Mouse (Mus musculus) liver, embryonic 15.5 days (tissue): ENCODE measurements around the gene Phkb. TPM values are rescaled to one million over a fixed set of nuclear protein-coding genes. Genes with fewer than 3 reads are reported as not detected.

Experiments
- ATAC-seq: fragments of 200-750 bp; cut with Nextera tagmentation; 2 replicates; pipeline ENCODE4 v1.8.0; 2017; ENCODE audit warnings: moderate number of reproducible peaks, mild to moderate bottlenecking, moderate library complexity; ENCODE audit not compliant: insufficient read depth
- H3K27ac ChIP-seq: fragments of 300-500 bp; sonication (generic); replicated peaks from 2 replicates; pipeline ENCODE4 v1.5.1; 2015; ENCODE audit warnings: mild to moderate bottlenecking, inconsistent platforms
- H3K27me3 ChIP-seq: fragments of 300-500 bp; sonication (generic); 2 replicates; pipeline ENCODE4 v1.6.1; 2015; ENCODE audit warnings: mild to moderate bottlenecking, inconsistent platforms
- H3K36me3 ChIP-seq: fragments of 300-500 bp; sonication (generic); replicated peaks from 2 replicates; pipeline ENCODE4 v1.6.1; 2015; ENCODE audit warnings: moderate library complexity, mild to moderate bottlenecking, inconsistent platforms
- H3K4me1 ChIP-seq: fragments of 300-500 bp; sonication (generic); replicated peaks from 2 replicates; pipeline ENCODE4 v1.6.1; 2015; ENCODE audit warnings: inconsistent platforms
- H3K4me2 ChIP-seq: fragments of 300-500 bp; sonication (generic); 2 replicates; pipeline ENCODE4 v1.6.1; 2015; ENCODE audit warnings: moderate library complexity, mild to moderate bottlenecking, inconsistent platforms
- H3K4me3 ChIP-seq: fragments of 300-500 bp; sonication (generic); replicated peaks from 2 replicates; pipeline ENCODE4 v1.5.1; 2015; ENCODE audit warnings: mild to moderate bottlenecking, inconsistent platforms
- H3K9ac ChIP-seq: fragments of 300-500 bp; sonication (generic); 2 replicates; pipeline ENCODE4 v1.6.1; 2015; ENCODE audit warnings: moderate library complexity, mild to moderate bottlenecking, inconsistent platforms
- H3K9me3 ChIP-seq: fragments of 300-500 bp; sonication (generic); replicated peaks from 2 replicates; pipeline ENCODE4 v1.6.1; 2016; ENCODE audit warnings: inconsistent platforms
- WGBS: fragments of 180-500 bp; shearing (Covaris S2); methylation state at CpG from one replicate; pipeline ENCODE4 v1.1.7; 2015; ENCODE audit warnings: mixed read lengths; ENCODE audit not compliant: insufficient replicate concordance; 5-methylcytosine and 5-hydroxymethylcytosine counted together
- polyA plus RNA-seq: library from polyadenylated mRNA; unstranded; fragments of >200 nt; fragmentation: Nextera tagmentation; extraction: Ambion mirVana; gene quantifications from 2 replicates; pipeline ENCODE4 v1.2.1, GENCODE M21; 2015

Gene Phkb
- polyA plus RNA-seq, 1 experiment from 2014 or later = 11.7 TPM

DNA sequence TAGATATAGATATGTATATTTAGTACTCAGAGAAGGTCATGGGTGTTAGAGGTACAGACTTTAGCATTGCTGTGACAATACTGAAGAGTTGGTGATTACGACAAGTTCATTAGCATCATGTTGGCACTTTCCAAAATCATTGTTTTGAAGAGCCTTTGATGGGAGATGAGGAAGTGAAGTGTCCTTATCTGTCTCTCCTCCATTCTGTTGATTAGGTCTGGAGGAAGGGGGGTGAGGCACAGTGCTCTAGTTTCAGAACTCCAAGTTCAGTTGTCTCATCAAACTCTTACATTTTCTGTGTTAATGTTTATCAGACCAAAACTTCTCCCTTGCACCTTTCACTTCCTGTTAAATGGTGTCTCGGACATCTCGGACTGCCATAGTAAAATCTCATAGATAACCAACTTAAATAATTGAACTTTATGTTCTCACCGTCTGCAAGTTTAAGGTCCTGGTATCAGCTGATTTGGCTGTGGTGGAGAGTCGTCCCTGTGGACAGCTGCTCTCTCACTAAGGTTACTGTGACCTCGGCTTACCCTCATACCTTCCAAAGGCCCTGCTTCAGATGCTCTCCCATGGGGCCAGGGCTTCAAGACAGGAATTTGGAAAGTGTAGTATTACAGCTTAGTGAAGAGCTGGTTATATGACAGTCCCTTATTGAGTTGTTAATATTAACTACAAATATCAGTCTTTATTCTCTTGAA, 194.1 kb downstream of the Phkb start:
- 58% methylated on average over 6 of the region's 6 CpGs for WGBS
- Histone ChIP-seq H3K4me3 (no peak overlapping the region), H3K27ac (no peak overlapping the region), H3K4me2 (no peak overlapping the region), H3K36me3 (no peaks in the 10 kb centered on the region), H3K4me1 (no peaks in the 10 kb centered on the region), H3K27me3 (no peaks in the 10 kb centered on the region), H3K9ac (no peak overlapping the region), H3K9me3 (no peaks in the 10 kb centered on the region)
- ATAC-seq = no peak

GRCm38 (mm10) chr8:86035371-86035770, 194.6 kb downstream of the Phkb start:
- 81% methylated on average over 4 of the region's 4 CpGs for WGBS

GRCm38 (mm10) chr8:86038462-86038861, 197.7 kb downstream of the Phkb start:
- no peaks in the 10 kb centered on the region for H3K9me3 ChIP-seq
- no peak overlapping the region for H3K27ac ChIP-seq
- no peak overlapping the region for H3K4me3 ChIP-seq
- no peak overlapping the region for H3K9ac ChIP-seq
- no peaks in the 10 kb centered on the region for H3K4me1 ChIP-seq
- 70% methylated on average over 3 of the region's 3 CpGs for WGBS
- H3K4me2 ChIP-seq = no peak overlapping the region
- ATAC-seq = no peak
- no peaks in the 10 kb centered on the region for H3K27me3 ChIP-seq
- no peaks in the 10 kb centered on the region for H3K36me3 ChIP-seq

More at GRCm38 (mm10) chr8:86035371-86035770, 194.6 kb downstream of the Phkb start:
- Histone ChIP-seq H3K27me3 (no peaks in the 10 kb centered on the region), H3K9ac (no peak overlapping the region), H3K4me1 (no peaks in the 10 kb centered on the region), H3K27ac (no peak overlapping the region), H3K36me3 (no peaks in the 10 kb centered on the region), H3K4me3 (no peak overlapping the region), H3K9me3 (no peaks in the 10 kb centered on the region), H3K4me2 (no peak overlapping the region)
- ATAC-seq = no peak

DNA sequence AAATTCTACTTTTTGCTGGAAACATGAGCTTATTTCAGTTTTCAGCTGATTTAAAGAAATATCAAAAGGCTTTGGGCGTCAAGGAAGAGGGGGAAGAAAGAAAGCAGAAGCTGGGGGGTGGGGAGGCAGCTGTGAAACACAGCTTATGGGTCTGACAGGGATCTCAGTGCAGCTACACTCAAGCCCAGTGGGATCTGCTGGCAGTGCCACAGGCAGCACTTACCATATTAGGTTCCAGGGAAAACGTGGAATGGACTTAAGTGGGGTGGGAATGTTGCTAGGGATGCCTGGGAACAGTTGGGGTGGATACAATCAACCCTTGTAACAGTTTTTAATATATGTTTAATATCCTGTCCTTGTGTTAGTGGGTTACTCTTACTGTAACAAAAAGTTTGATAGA, 201.3 kb downstream of the Phkb start:
- no peak overlapping the region for H3K4me2 ChIP-seq
- no peaks in the 10 kb centered on the region for H3K4me1 ChIP-seq
- 24% methylated on average over 2 of the region's 2 CpGs for WGBS
- no peak overlapping the region for H3K27ac ChIP-seq
- no peaks in the 10 kb centered on the region for H3K9me3 ChIP-seq
- no peak overlapping the region for H3K9ac ChIP-seq
- no peaks in the 10 kb centered on the region for H3K27me3 ChIP-seq
- H3K36me3 ChIP-seq = peaks cover 2% of the 10 kb centered on the region; the same call in 1 of the 2 replicates
- no peak for ATAC-seq
- no peak overlapping the region for H3K4me3 ChIP-seq

- H3K4me1 ChIP-seq = no peaks in the 10 kb centered on the region
- H3K36me3 ChIP-seq = peaks cover 2% of the 10 kb centered on the region; the same call in 1 of the 2 replicates
- H3K4me3 ChIP-seq = no peak overlapping the region
- WGBS = 60% methylated on average over 3 of the region's 3 CpGs
- no peaks in the 10 kb centered on the region for H3K9me3 ChIP-seq
- H3K4me2 ChIP-seq = no peak overlapping the region
- H3K27me3 ChIP-seq = no peaks in the 10 kb centered on the region
- H3K9ac ChIP-seq = no peak overlapping the region
- H3K27ac ChIP-seq = no peak overlapping the region
- ATAC-seq = no peak
Measured at GRCm38 (mm10) chr8:86050882-86051281, 210.1 kb downstream of the Phkb start.

- H3K36me3 ChIP-seq = 0 out of 2 replicates have a peak, but pooled peaks cover 9% of the 10 kb centered on the region
- H3K4me2 ChIP-seq = no peak overlapping the region
- WGBS = 53% methylated on average over 4 of the region's 4 CpGs
- no peak overlapping the region for H3K27ac ChIP-seq
- H3K27me3 ChIP-seq = no peaks in the 10 kb centered on the region
- H3K9ac ChIP-seq = no peak overlapping the region
- ATAC-seq = no peak
- no peaks in the 10 kb centered on the region for H3K9me3 ChIP-seq
- H3K4me3 ChIP-seq = no peak overlapping the region
- H3K4me1 ChIP-seq = no peaks in the 10 kb centered on the region
Measured at GRCm38 (mm10) chr8:86052003-86052402, 211.2 kb downstream of the Phkb start.

DNA sequence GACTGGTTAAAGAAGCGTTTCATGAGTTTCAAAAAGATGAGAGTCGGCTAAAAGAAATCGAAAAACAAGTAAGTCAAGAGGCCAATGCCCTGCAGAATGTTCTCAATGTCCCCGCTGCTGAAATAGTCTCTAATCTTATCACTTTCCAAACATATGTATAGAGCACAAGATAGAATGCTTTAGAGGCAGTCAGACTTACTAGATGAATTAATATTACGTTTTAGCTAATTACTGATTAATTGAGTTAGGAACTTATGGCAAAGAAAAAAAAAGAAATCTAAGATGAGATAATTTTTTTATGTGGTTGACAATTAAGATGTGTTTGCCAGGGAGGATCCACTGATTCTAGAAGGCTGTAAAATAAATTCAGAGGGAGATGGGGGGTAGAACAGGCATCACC, 217.9 kb downstream of the Phkb start:
- H3K27ac ChIP-seq = no peak overlapping the region
- ATAC-seq = no peak
- WGBS = 39% methylated on average over 5 of the region's 5 CpGs
- no peak overlapping the region for H3K4me2 ChIP-seq
- peaks cover 19% of the 10 kb centered on the region; the same call in 1 of the 2 replicates for H3K36me3 ChIP-seq
- no peak overlapping the region for H3K9ac ChIP-seq
- no peaks in the 10 kb centered on the region for H3K4me1 ChIP-seq
- no peak overlapping the region for H3K4me3 ChIP-seq
- H3K27me3 ChIP-seq = no peaks in the 10 kb centered on the region
- H3K9me3 ChIP-seq = no peaks in the 10 kb centered on the region

DNA sequence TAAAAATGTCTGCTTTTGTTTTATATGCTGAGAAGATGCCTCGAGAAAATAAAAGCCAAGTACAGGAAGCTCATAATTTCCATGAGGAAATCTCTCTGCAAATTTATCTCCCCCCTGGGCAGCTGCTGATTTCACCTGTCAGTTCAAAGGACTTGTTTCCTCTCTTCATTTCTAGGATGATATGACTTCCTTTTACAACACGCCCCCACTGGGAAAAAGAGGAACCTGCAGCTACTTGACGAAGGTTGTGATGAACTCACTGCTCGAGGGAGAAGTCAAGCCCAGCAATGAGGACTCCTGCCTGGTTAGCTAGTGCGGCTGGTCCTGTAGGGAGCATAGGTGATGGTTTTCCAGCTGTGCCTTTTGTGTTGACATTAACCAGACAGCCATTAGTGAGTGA, 218.4 kb downstream of the Phkb start:
- no peaks in the 10 kb centered on the region for H3K27me3 ChIP-seq
- no peaks in the 10 kb centered on the region for H3K9me3 ChIP-seq
- H3K27ac ChIP-seq = no peak overlapping the region
- no peak overlapping the region for H3K4me2 ChIP-seq
- H3K36me3 ChIP-seq = peaks cover 19% of the 10 kb centered on the region; the same call in 1 of the 2 replicates
- 27% methylated on average over 5 of the region's 5 CpGs for WGBS
- no peak for ATAC-seq
- H3K9ac ChIP-seq = no peak overlapping the region
- no peak overlapping the region for H3K4me3 ChIP-seq
- H3K4me1 ChIP-seq = no peaks in the 10 kb centered on the region

GRCm38 (mm10) chr8:86063411-86063810, 222.7 kb downstream of the Phkb start:
- no peaks in the 10 kb centered on the region for H3K4me1 ChIP-seq
- H3K27ac ChIP-seq = no peak overlapping the region
- H3K9ac ChIP-seq = no peak overlapping the region
- no peak for ATAC-seq
- 0 out of 2 replicates have a peak, but pooled peaks cover 6% of the 10 kb centered on the region for H3K36me3 ChIP-seq
- no peaks in the 10 kb centered on the region for H3K9me3 ChIP-seq
- H3K27me3 ChIP-seq = no peaks in the 10 kb centered on the region
- 68% methylated on average over 2 of the region's 2 CpGs for WGBS
- no peak overlapping the region for H3K4me3 ChIP-seq
- H3K4me2 ChIP-seq = no peak overlapping the region

- H3K4me1 ChIP-seq = no peaks in the 10 kb centered on the region
- H3K4me3 ChIP-seq = no peak overlapping the region
- WGBS = 63% methylated on average over 1 of the region's 1 CpGs
- no peaks in the 10 kb centered on the region for H3K27me3 ChIP-seq
- ATAC-seq = no peak
- H3K9me3 ChIP-seq = no peaks in the 10 kb centered on the region
- no peak overlapping the region for H3K9ac ChIP-seq
- no peak overlapping the region for H3K27ac ChIP-seq
- H3K4me2 ChIP-seq = no peak overlapping the region
- no peaks in the 10 kb centered on the region for H3K36me3 ChIP-seq
Measured at GRCm38 (mm10) chr8:86079433-86079832, 238.7 kb downstream of the Phkb start.

GRCm38 (mm10) chr8:86083346-86083745, 242.6 kb downstream of the Phkb start:
- WGBS = 62% methylated on average over 4 of the region's 4 CpGs
- Histone ChIP-seq H3K27ac (no peak overlapping the region), H3K4me3 (no peak overlapping the region), H3K4me1 (no peaks in the 10 kb centered on the region), H3K27me3 (no peaks in the 10 kb centered on the region), H3K9me3 (no peaks in the 10 kb centered on the region), H3K4me2 (no peak overlapping the region), H3K9ac (no peak overlapping the region), H3K36me3 (no peaks in the 10 kb centered on the region)
- ATAC-seq = no peak

GRCm38 (mm10) chr8:86086791-86087190, 246.0 kb downstream of the Phkb start:
- Histone ChIP-seq H3K9me3 (no peaks in the 10 kb centered on the region), H3K9ac (no peak overlapping the region), H3K4me2 (no peak overlapping the region), H3K4me3 (no peak overlapping the region), H3K27me3 (no peaks in the 10 kb centered on the region), H3K27ac (no peak overlapping the region), H3K4me1 (no peaks in the 10 kb centered on the region), H3K36me3 (no peaks in the 10 kb centered on the region)
- ATAC-seq = no peak
- WGBS = 66% methylated on average over 2 of the region's 2 CpGs
